Mouse (Mus musculus) thymus, postnatal 0 days (tissue): ENCODE results near the gene Pds5a. TPM values are rescaled to one million over a fixed set of nuclear protein-coding genes. Genes with fewer than 3 reads are reported as not detected.
"Not testable (repeated sequence)": the region's sequence is repeated elsewhere in the genome, so short reads cannot be mapped to it uniquely, and the experiment has no call there.

Source experiments
- DNase-seq: peaks from one replicate; pipeline ENCODE4 v3.0.0-alpha.2; 2015; ENCODE audit warnings: low spot score
- polyA plus RNA-seq: library from polyadenylated mRNA; unstranded; fragments of >200 nt; fragmentation: Nextera tagmentation; extraction: Ambion mirVana; gene quantifications from 2 replicates; pipeline ENCODE4 v1.2.1, GENCODE M21; 2015

Pds5a gene
- polyA plus RNA-seq, 1 experiment from 2014 or later = 66.5 TPM

DNA sequence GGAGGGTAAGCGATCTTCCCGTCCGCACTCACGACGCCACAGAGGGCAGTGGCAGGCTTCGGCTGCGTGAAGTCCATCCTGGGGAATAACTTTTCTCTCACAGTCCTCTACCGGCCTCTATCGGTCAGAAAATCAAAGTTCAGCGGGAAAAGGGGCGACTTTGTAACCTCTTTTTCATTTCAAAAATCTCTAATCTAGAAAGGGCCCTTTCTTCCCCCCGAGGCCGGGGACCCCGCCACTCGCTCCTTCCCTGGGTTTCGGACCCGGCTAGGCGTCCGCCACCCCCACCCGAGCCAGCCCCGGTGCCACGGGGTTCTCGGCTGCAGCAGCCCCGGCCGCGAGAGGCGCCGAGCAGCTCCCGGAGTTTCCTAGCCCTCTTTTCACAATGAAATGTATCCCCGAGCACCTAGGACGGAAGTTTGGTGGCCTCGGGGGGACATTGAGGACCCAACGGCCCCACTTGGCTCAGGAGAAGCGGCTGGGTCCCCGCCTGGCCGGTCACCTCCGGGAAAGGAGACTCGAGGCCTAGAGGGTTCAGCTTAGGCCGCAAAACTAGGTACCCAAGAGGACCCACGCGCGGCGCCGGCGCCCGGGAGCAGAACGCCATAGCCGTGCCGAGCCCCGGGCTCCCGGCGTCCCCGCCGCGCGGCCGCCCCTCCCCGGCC lies 1.1 kb downstream of the Pds5a start:
- DNase-seq = peak; percentile 74

DNA sequence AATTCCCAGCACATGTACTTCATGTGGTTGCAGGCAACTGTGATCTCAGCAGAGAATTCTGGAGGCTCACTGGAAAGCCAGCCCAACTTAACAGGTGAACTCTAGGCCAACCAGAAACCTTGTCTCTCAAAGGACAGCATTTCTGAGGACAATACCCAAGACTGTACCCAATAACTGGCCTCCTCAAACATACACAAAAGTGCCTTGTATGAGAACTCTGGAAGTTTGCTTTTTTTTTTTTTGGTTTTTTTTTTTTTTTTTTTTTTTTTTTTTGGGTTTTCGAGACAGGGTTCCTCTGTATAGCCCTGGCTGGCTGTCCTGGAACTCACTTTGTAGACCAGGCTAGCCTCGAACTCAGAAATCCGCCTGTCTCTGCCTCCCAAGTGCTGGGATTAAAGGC lies 4.0 kb downstream of the Pds5a start:
- DNase-seq = not testable (repeated sequence)

DNA sequence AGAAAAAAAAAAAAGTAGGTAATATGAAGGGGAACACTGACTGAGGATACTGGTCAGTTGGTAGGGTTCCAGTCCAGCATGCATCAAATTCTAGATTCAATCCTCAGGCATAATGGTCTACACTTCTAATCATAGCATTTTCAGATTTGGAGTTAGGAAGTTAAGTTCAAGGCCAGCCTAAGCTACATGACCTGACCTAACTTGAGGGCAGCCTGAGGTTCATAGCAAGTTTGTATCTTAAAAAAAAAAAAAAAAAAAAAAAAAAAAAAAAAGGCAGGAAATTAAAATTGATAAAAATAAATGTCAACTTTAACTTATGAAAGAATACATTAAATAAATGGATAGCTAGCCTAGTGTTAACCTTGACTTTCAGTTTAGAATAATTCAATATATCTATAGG lies 5.1 kb downstream of the Pds5a start:
- DNase-seq = no peak

DNA sequence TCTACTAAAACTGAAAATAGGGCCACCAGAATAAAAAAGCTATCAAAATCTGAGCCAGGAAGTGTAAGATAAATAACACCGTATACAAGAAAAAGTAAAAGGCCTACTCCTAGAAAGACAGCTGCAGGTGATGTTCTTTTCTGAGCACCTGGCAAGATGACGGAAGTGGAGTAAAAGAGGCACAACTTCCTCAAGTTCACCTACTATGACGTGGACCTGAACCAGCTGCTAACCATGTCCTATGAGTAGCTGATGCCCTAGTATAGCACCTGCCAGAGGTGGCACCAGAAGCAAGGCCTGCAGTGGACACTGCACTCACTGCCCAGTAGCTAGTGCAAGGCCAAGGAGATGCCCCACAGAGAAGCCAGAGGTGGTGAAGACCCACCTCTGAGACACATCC lies 9.3 kb downstream of the Pds5a start:
- DNase-seq = peak; percentile 51

DNA sequence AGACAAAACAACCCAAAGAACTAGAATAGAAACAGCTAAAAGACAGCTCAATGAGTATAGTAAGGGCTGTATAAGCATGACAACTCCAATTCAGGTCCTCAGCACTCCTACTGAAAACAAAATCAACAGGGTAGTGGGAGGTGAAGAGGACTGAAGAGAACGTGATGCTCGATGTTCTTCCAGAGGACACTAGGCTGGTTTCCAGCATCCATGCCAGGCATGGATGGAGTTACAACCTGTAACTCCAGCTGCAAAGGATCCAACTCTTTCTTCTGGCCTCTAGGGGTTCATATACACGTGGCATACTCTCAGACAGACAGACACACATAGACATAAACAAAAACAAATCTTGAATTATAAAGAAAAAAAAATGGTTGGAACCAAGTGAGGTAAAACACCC lies 11.3 kb downstream of the Pds5a start:
- DNase-seq = no peak

DNA sequence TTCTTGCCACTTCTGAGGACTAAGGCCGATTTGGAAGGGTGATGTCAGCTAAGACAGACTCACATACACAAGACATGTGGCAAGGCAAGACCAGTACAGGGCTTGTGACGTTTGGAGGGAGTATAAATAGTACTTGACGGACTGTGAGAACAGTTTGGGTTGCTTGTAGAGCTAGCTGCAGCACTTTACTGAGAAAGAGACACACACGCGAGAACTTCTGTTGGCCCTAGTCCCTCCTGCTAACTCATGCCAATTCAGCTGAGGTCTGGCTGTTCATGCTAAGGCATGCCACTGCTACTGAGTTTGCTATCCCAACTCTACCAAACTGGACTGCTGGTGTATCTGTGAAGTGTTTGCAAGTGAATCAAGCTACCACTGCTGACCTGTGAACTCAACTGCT lies 19.2 kb downstream of the Pds5a start:
- DNase-seq = no peak

DNA sequence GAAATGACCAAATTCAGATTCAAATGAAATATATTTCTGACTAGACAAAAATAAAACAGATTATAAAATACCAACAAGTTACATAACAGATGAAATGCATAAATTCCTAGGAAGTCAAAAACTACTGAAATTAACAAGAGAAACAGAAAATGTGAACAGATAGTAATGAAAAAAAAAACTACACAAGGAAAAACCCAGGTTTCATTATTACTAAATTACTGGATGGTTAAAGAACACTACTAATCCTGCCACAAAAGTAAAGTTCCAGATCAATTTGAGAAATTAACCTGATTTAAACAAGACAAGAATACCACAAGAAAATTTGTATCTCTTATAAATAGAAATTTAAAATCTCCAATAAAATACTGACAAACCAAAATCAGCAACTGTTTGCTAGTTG lies 25.9 kb downstream of the Pds5a start:
- no peak for DNase-seq

DNA sequence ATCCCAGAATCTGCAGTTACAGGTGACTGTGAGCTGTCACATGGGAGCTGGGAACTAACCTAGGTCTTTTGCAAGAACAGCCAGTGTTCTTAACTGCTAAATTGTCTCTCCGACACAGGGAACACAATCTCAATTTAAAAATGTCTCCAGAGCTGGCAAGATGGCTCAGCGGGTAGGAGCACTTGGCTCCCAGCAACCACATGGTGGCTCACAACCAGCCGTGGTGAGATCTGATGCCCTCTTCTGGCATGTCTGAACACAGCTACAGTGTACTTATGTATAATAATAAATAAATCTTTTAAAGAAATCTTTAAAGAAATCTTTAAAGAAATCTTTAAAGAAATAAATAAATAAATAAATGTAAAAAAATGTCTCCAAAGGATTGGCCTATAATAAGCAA lies 30.4 kb downstream of the Pds5a start:
- peak; percentile 11 for DNase-seq

DNA sequence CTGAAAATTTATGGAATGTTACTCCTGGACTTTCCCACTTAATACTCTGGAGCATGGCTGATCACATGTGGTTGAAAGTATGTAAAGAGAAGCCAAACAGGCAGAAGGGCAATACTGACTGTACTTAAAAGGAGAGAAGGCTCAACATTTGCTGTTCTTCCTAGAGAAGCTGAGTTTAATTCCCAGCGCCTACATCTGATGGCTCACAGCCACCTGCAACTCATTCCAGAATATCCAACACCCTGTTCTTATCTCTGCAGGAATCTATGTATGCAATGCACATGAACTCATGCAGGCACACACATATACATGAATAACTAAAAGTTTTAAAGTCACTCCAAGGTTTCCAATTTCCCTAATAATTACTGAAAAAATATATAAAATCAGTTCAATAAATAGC lies 32.7 kb downstream of the Pds5a start:
- no peak for DNase-seq

DNA sequence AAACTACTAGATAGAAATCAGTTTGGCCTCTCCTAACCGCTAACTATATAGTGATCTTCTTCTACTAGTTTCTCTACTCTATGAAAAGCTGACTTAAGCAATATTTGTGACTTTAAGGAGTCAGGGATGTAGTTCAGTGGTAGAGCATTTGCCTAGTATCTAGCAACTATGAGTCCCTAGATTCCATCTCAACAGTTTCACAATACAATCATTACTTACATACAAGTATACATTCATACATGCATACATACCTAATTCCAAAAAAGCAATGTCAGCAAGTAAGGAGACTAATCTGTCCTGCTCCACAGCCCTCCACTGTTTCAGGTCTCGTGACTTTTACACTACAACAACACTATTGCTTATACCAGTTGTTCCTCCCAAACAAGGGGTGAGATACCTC lies 36.1 kb downstream of the Pds5a start:
- no peak for DNase-seq

DNA sequence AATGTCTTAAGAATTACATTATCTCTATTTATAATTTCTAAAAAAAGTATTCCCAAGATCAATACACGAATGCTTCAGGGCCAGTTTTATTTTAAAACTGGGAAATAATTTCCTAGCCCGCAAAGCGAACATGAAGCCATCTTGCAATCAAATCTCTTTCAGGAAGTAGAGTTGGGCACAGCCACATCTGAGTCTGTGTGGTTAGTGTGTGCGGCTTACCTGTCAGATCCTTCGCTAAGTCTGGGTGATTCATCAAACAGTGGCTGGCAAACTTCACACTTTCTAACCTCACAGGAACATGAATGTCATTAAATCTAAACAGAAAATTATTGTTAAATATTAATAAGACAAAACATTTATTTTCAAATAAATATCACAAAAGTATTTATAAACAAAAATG lies 44.3 kb downstream of the Pds5a start:
- peak; percentile 35 for DNase-seq

DNA sequence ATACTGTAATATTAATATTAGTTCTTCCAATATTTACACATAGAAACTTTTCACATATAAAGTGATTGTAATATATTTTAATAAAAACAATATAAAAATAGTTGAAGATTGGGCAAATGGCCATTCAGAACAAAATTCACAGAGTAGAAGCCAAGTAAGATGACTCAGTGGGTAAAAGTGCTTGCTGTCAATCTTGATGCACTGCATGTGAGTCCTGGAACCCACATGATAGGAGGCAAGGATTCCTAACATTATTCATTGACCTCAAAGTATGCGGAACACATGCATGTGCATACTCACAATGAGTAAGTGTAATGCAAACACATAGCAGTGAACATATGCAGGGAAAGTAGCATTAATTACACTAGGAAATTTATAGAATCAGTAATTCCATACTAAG lies 59.2 kb downstream of the Pds5a start:
- no peak for DNase-seq

DNA sequence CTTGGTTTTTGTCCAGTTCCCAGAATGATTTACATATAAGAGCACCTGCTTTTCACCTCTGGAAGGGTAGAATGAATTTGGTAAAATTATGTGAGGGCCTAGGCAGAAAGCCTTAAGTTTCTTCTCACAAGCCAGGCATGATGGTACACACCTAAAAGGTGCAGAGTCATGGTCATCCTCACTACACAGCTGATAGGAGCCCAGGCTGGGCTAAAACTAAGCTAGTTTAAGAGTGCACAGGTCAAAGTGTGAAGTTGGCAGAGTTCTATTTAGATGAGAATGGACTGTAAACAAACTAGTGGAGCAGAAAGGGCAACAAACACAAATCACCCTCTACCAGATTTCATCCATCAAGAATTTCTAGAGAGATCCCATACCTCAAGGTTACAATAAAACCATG lies 73.7 kb downstream of the Pds5a start:
- DNase-seq = no peak

DNA sequence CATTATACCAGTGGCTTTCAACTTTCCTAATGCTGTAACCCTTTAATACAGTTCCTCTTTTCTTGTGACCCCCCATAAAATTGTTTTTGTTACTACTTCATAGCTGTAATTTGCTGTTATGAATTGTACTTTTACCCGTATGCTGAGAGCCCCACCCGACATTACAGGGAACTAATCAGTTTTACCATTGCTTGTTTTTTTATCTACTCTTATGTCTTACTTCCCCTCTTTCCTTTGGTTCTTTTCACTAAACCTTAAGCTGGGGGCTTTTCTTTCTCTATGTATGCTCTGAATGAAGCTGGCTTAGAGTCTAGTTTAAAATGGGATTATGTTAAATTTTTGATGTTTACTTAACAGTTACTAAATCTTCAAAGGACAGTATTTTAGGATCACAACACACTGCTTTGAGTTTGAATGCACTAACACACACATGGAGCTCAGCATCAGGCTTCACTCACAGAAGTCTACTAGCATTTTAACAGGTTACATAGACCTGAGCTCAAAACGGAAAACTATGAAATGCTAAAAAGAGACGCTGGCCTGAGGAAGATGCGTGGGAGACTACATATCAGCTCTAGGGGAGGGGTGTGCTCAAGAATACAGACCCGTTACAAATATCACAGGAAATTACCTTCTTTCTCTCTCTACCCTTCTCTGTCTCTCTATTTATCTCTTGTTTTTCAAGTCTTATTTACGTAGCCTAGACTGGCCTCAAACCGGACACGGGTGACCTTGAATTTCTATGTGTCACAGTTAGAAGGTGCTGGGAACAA lies 84.7 kb downstream of the Pds5a start:
- DNase-seq = no peak

DNA sequence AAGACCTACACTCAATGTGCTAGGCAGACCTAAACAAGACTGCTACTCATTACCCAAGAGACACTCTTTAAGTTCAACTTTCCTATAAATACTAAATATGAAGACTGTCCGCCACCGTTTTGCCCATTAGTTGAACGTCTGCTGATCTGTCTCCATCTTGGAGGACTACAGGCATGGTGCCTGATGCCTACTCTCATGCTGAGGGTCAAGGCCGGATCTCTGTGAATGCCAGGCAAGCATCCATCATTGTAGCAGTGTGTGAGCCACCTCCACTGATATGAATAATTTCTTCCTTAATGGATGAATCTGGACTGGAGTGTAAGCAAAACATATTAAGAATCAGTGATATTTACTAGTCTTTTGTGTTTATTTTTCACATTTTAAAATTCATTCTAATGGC lies 87.5 kb downstream of the Pds5a start:
- no peak for DNase-seq

DNA sequence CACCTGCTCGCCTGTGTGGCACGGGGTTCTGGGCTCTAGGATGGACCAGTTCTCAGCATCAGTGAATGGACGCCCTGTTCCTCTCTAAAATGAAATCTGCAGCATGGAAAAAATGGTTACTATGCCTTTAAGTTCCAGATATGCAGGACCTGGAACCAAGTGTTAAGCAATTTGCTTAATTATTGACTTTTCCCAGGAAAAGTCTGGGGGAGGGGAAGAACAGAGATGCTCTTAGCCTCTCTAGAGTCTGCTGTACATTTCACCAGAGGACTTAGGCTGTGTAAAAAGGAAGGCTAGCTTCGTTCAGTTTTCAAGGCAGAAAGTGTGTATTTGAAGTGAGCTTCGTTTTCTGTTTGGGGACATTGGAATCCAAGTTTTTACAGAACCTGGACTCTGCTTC lies 88.3 kb downstream of the Pds5a start:
- no peak for DNase-seq

DNA sequence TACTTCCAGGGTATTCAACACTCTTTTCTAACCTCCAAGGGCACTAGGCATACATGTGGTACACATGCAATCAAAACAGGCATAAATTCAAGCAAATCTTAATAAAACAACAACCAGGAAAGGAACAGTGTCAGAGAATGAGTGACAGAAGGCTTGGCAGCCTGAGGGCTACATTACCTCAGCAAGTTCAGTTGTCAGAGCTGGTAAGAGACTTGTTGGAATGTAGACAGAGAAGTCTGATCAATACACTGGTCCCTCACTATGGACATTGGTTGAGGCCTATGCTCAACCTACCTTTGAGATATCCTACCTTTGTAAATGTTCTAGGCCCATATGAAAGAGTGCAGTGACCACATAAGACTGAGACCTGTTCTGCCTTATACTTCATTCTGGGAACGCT lies 91.3 kb downstream of the Pds5a start:
- DNase-seq = no peak

DNA sequence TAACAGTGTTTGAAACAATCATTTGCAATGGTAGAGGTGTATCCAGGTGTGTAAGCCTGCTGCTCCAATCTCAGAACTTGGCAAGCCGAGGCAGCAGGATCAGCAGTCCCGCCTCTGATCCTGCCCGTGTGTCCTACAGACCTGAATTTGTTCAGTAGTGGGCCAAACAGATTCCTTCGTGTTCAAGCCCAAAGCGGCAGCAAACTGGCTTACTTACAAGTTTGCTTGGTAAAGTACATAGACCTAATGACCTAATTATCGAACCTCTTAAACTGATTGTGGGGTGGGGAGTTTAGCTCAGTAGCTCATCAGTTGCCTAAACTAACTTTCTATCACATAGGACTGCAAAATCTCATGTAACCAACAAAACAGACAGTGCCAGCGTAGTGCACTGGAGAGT lies 98.4 kb downstream of the Pds5a start:
- no peak for DNase-seq

DNA sequence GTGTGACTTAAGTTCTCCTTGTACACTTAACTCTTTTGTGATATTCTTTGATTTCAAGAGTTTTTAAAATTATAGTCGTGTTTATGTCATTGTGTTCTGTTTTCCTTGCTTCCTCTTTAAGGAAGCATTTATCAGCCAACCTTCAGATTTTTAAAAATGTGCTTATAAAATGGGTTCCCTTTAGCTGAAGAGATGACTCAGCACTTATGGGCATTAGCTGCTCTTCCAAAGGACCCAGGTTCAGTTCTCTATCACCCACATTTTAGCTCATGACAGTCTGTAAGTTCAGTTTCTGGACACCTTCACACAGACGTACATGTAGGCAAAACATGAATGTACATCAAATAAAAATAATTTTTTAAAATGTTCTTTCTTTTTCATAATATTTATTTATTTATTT lies 105.7 kb downstream of the Pds5a start:
- DNase-seq = no peak

DNA sequence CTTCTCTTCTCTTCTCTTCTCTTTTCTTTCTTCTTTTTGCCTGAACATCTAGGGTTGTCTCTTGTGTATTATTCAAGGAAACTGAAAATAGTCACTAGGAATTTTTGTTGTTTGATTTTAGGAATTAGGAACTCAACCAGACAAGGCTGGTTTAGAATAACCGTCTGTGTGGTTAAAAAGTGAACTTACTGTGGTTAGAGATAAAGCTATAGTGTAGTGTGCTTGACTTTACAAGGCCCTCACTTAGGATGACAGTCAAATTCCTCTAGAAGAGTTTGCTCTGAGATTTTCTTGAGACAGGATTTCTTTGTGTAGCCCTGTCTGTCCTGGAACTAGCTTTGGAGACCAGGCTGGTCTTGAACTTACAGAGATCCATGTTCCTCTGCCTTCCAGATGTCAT lies 107.9 kb downstream of the Pds5a start:
- DNase-seq = no peak

DNA sequence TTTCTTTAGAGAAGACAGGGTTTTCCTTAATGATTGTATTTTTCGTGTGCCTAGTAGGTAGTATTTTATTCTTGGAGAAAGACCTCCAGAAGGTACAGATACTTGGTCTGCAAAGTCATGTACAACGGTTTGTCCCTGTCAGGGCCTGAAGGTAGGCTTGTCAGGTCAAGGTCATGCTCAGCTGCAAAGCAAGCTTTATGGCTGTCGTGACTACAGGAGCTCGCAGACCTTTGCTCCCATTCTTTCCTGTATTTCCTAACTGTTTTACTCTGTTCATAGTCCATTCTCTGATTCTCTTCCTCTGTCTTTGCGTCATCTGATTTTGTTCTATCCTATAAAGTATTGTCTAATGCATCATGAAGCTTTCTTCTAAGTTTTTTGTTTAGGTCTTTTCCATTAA lies 111.8 kb downstream of the Pds5a start:
- DNase-seq = no peak

DNA sequence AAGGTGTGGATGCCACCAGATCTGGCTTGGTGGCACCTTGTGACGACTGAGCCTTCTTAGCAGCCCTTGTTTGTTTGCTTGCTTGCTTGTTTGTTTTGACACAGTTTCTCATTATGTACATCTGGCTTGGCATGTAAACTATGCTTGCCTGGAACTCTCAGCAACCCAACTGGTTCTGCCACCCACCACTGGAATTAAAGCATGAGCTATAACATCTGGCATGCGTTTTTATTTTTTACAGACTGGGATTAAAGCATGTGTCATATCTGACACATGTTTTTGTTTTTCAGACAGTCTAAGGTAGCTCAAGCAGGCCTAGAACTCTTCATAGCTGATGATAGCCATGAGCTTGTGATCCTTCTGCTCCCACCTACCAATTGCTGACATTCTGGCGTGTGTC lies 119.5 kb downstream of the Pds5a start:
- no peak for DNase-seq

DNA sequence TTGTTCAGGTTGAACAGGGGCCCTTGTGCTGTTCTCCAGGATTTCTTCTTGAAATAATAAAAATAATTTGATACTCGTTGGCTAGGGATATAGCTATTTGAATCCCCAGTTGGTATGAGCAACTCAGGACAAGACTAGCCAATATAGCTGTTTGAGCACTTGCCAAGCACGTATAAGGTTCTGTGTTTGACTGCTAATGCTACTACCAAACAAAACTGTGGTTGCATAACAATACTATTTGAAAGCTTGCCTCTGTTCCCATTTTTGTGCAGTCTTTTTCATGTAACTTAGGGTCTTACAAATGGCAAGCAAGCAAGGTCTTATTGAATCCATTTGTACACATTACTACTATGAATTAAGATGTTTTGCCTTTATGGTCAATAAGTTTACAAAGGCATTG lies 122.2 kb downstream of the Pds5a start:
- DNase-seq = no peak
